Mouse (Mus musculus) retina, adult 2 months (tissue): ENCODE results near the gene Zfp592.

Experiments
- DNase-seq: peaks from one replicate; pipeline ENCODE4 v3.0.0-alpha.2; 2012; ENCODE audit warnings: low read depth, low spot score

Gene Zfp592

GRCm38 (mm10) chr7:80993834-80994662 is 567 bp downstream of the Zfp592 start:
- DNase-seq = no peak

- no peak for DNase-seq
Observed at GRCm38 (mm10) chr7:80994663-80995005, 1.2 kb downstream of the Zfp592 start.

- DNase-seq = no peak
Observed at GRCm38 (mm10) chr7:80995266-80996146, 2.0 kb downstream of the Zfp592 start.

GRCm38 (mm10) chr7:80997776-80998175 is 4.3 kb downstream of the Zfp592 start:
- DNase-seq = no peak

- DNase-seq = no peak
Observed at GRCm38 (mm10) chr7:80999536-80999935, 6.1 kb downstream of the Zfp592 start.

GRCm38 (mm10) chr7:81001844-81002243 is 8.4 kb downstream of the Zfp592 start:
- DNase-seq = no peak

- DNase-seq = no peak
Observed at GRCm38 (mm10) chr7:81004556-81005079, 11.1 kb downstream of the Zfp592 start.

GRCm38 (mm10) chr7:81005969-81006368 is 12.5 kb downstream of the Zfp592 start:
- DNase-seq = no peak

- no peak for DNase-seq
Observed at GRCm38 (mm10) chr7:81008285-81008684, 14.8 kb downstream of the Zfp592 start.

- DNase-seq = no peak
Observed at GRCm38 (mm10) chr7:81011576-81011975, 18.1 kb downstream of the Zfp592 start.

- DNase-seq = no peak
Observed at GRCm38 (mm10) chr7:81020307-81020706, 26.8 kb downstream of the Zfp592 start.

- DNase-seq = no peak
Observed at GRCm38 (mm10) chr7:81022731-81023130, 29.2 kb downstream of the Zfp592 start.

- DNase-seq = no peak
Observed at GRCm38 (mm10) chr7:81024118-81024517, 30.6 kb downstream of the Zfp592 start.

GRCm38 (mm10) chr7:81024651-81025050 is 31.2 kb downstream of the Zfp592 start:
- no peak for DNase-seq

- no peak for DNase-seq
Observed at GRCm38 (mm10) chr7:81025751-81026150, 32.3 kb downstream of the Zfp592 start.

- DNase-seq = no peak
Observed at GRCm38 (mm10) chr7:81039711-81040110, 46.2 kb downstream of the Zfp592 start.

- no peak for DNase-seq
Observed at GRCm38 (mm10) chr7:81043023-81043620, 49.6 kb downstream of the Zfp592 start.

- no peak for DNase-seq
Observed at GRCm38 (mm10) chr7:81047847-81048246, 54.4 kb downstream of the Zfp592 start.

- no peak for DNase-seq
Observed at GRCm38 (mm10) chr7:81048513-81048912, 55.0 kb downstream of the Zfp592 start.

GRCm38 (mm10) chr7:81049966-81050365 is 56.5 kb downstream of the Zfp592 start:
- DNase-seq = no peak

GRCm38 (mm10) chr7:81055709-81056370 is 62.4 kb downstream of the Zfp592 start:
- no peak for DNase-seq
